Mouse (Mus musculus) naive thymus-derived CD4-positive, alpha-beta T cell, adult 5 months (primary cell): ENCODE data around the gene Btg1-ps1. TPM values are rescaled to one million over a fixed set of nuclear protein-coding genes. Genes with fewer than 3 reads are reported as not detected.

ENCODE experiments used
- polyA plus RNA-seq: library from polyadenylated mRNA; unstranded; fragments of 100-300 nt; shearing (Covaris generic); gene quantifications from one replicate; pipeline ENCODE4 v1.2.1, GENCODE M21; 2017

The Btg1-ps1 gene
- polyA plus RNA-seq, result not detected

GRCm38 (mm10) chrX:38018597-38018996 is at the start of gene Btg1-ps1:
TSS of gene Btg1-ps1 (minus strand) at chrX:38018815.

GRCm38 (mm10) chrX:38066175-38066574 is 47.6 kb upstream of the Btg1-ps1 start, which contains the start of gene Rhox10:
TSS of gene Rhox10 (plus strand) at chrX:38066475.

GRCm38 (mm10) chrX:38043014-38043413 is 24.4 kb upstream of the Btg1-ps1 start, which contains the start of gene Btg1-ps2:
TSS of gene Btg1-ps2 (minus strand) at chrX:38043114.

Other genes starting within 250 kb of the Btg1-ps1 start
- gene Rhox5, start 214.0 kb downstream of the Btg1-ps1 start, polyA plus RNA-seq, result not detected
- not detected for gene Rhox6, start 191.9 kb downstream of the Btg1-ps1 start, polyA plus RNA-seq
- not detected for gene Rhox7a, start 187.1 kb downstream of the Btg1-ps1 start, polyA plus RNA-seq
- gene Rhox8, start 139.9 kb downstream of the Btg1-ps1 start, polyA plus RNA-seq, result not detected
- not detected for gene Rhox7b, start 121.6 kb downstream of the Btg1-ps1 start, polyA plus RNA-seq
- gene Rhox9, start 117.0 kb downstream of the Btg1-ps1 start, polyA plus RNA-seq, result not detected
- gene Btg1-ps2, start 24.3 kb upstream of the Btg1-ps1 start, polyA plus RNA-seq, result not detected
- gene Rhox10, start 47.7 kb upstream of the Btg1-ps1 start, polyA plus RNA-seq, result not detected
- gene Rhox11, start 66.3 kb upstream of the Btg1-ps1 start, polyA plus RNA-seq, result not detected
- not detected for gene Rhox12, start 92.1 kb upstream of the Btg1-ps1 start, polyA plus RNA-seq
- gene Rhox13, start 102.4 kb upstream of the Btg1-ps1 start, polyA plus RNA-seq, result not detected
- gene Zbtb33, start 171.0 kb upstream of the Btg1-ps1 start, polyA plus RNA-seq, result 1.7 TPM
- 0.10 TPM for gene Tmem255a, start 233.6 kb upstream of the Btg1-ps1 start, polyA plus RNA-seq